ENCODE assay signal across 26 mouse cellular contexts in the genomic region with DNA sequence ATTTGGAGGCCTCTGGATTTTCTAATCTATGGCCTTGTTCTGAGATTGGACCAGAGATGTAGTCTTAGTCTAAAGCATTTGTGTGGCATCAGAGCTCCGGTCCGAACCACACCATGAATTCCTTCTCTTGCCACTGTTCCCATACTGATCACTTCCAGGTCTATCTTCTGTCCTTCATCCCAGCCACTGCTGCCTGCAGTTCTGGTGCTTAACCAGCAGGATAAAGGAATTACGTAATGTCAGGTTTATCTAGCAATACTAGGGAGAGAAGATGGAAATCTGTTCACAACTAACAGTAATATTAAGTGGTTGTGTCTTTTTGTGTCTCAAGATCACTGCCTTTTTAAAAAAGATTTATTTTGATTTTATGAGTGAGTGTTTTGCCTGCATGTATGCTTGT. TPM values are rescaled to one million over a fixed set of nuclear protein-coding genes. Genes with fewer than 3 reads are reported as not detected.
DNase-seq lines count a peak whose midpoint lies in the region; ATAC-seq and TF ChIP-seq lines count a peak whose summit lies in the region.
"Had no signal": no experiment of that assay in that cellular context is flagged by ENCODE, and none has a peak within 500 bp of the region (broad histone marks: within the 10 kb centered on the region; RNA-seq: fewer than 3 reads in every experiment).

No protein-coding gene starts in this region.

- H3K4me1 ChIP-seq in forebrain, postnatal 0 days (ENCODE audit: insufficient read depth) = no peaks in the 10 kb centered on the region
- H3K4me1 ChIP-seq in forebrain, embryonic 12.5 days = peaks cover 8% of the 10 kb centered on the region; the same call in 1 of the 2 replicates
- no peaks in the 10 kb centered on the region for H3K4me1 ChIP-seq in intestine, postnatal 0 days (replicated peaks; ENCODE audit: control insufficient read depth, insufficient read depth, low read length)
- H3K4me1 ChIP-seq in intestine, embryonic 16.5 days (ENCODE audit: control insufficient read depth, insufficient read depth, low read length) = peaks cover 5% of the 10 kb centered on the region; the same call in 1 of the 2 replicates
- H3K4me1 ChIP-seq in lung, postnatal 0 days (ENCODE audit: insufficient read depth, low read depth, low read length) = peaks cover 2% of the 10 kb centered on the region; the same call in 1 of the 2 replicates
- H3K4me1 ChIP-seq in stomach, postnatal 0 days (replicated peaks; ENCODE audit: control insufficient read depth, insufficient read depth) = 0 out of 2 replicates have a peak, but pooled peaks cover 3% of the 10 kb centered on the region

- H3K9ac ChIP-seq in forebrain, postnatal 0 days = no peak overlapping the region
- H3K9ac ChIP-seq in forebrain, embryonic 12.5 days = no peak overlapping the region
- no peak overlapping the region for H3K9ac ChIP-seq in intestine, postnatal 0 days (ENCODE audit: low read depth, low read length)
- H3K9ac ChIP-seq in intestine, embryonic 16.5 days (ENCODE audit: low read depth, low read length) = no peak overlapping the region
- no peak overlapping the region for H3K9ac ChIP-seq in lung, postnatal 0 days (replicated peaks; ENCODE audit: low read depth)
- H3K9ac ChIP-seq in stomach, postnatal 0 days (ENCODE audit: low read length) = no peak overlapping the region
- H3K9ac ChIP-seq: forebrain, embryonic 13.5 days; heart, embryonic 13.5 days; kidney, embryonic 15.5 days; midbrain, embryonic 12.5 days; neural tube, embryonic 13.5 days had no signal

- H3K4me2 ChIP-seq in forebrain, postnatal 0 days (ENCODE audit: low read depth) = no peak overlapping the region
- H3K4me2 ChIP-seq in forebrain, embryonic 12.5 days = no peak overlapping the region
- H3K4me2 ChIP-seq in intestine, postnatal 0 days (replicated peaks; ENCODE audit: low read depth) = no peak overlapping the region
- H3K4me2 ChIP-seq in intestine, embryonic 16.5 days (ENCODE audit: low read depth, low read length) = no peak overlapping the region
- no peak overlapping the region for H3K4me2 ChIP-seq in lung, postnatal 0 days (replicated peaks; ENCODE audit: low read depth, low read length)
- H3K4me2 ChIP-seq in stomach, postnatal 0 days (replicated peaks; ENCODE audit: low read depth) = no peak overlapping the region
- H3K4me2 ChIP-seq: forebrain, embryonic 13.5 days; heart, embryonic 13.5 days; kidney, embryonic 15.5 days; midbrain, embryonic 12.5 days; neural tube, embryonic 13.5 days had no signal

- H3K27ac ChIP-seq in forebrain, postnatal 0 days (ENCODE audit: low read depth, low read length) = no peak overlapping the region
- H3K27ac ChIP-seq in forebrain, embryonic 12.5 days = no peak overlapping the region
- H3K27ac ChIP-seq in intestine, postnatal 0 days (ENCODE audit: low read depth, low read length) = no peak overlapping the region
- no peak overlapping the region for H3K27ac ChIP-seq in intestine, embryonic 16.5 days (ENCODE audit: low read length)
- H3K27ac ChIP-seq in lung, postnatal 0 days (ENCODE audit: low read length) = no peak overlapping the region
- H3K27ac ChIP-seq in stomach, postnatal 0 days (replicated peaks) = no peak overlapping the region
- H3K27ac ChIP-seq: forebrain, embryonic 13.5 days; heart, embryonic 13.5 days; kidney, embryonic 15.5 days; macrophage; midbrain, embryonic 12.5 days; neural tube, embryonic 13.5 days had no signal

- no peaks in the 10 kb centered on the region for H3K9me3 ChIP-seq in forebrain, postnatal 0 days (ENCODE audit: low read length)
- H3K9me3 ChIP-seq in forebrain, embryonic 12.5 days = no peaks in the 10 kb centered on the region
- H3K9me3 ChIP-seq in intestine, postnatal 0 days (ENCODE audit: control insufficient read depth) = no peaks in the 10 kb centered on the region
- H3K9me3 ChIP-seq in intestine, embryonic 16.5 days (ENCODE audit: control insufficient read depth, low read length) = no peaks in the 10 kb centered on the region
- H3K9me3 ChIP-seq in lung, postnatal 0 days (ENCODE audit: low read length) = no peaks in the 10 kb centered on the region
- H3K9me3 ChIP-seq in stomach, postnatal 0 days (ENCODE audit: control insufficient read depth, low read length) = no peaks in the 10 kb centered on the region
- H3K9me3 ChIP-seq: forebrain, embryonic 13.5 days; heart, embryonic 13.5 days; kidney, embryonic 15.5 days; midbrain, embryonic 12.5 days; neural tube, embryonic 13.5 days had no signal

- WGBS in forebrain, postnatal 0 days = 94% methylated on average over 3 of the region's 3 CpGs
- 85% methylated on average over 3 of the region's 3 CpGs for WGBS in forebrain, embryonic 12.5 days
- 90% methylated on average over 3 of the region's 3 CpGs for WGBS in intestine, postnatal 0 days
- WGBS in intestine, embryonic 16.5 days = 88% methylated on average over 3 of the region's 3 CpGs
- WGBS in lung, postnatal 0 days = 89% methylated on average over 3 of the region's 3 CpGs
- 92% methylated on average over 3 of the region's 3 CpGs for WGBS in stomach, postnatal 0 days

- no peaks in the 10 kb centered on the region for H3K36me3 ChIP-seq in forebrain, postnatal 0 days (ENCODE audit: insufficient read depth)
- H3K36me3 ChIP-seq in forebrain, embryonic 12.5 days (replicated peaks) = no peaks in the 10 kb centered on the region
- H3K36me3 ChIP-seq in intestine, postnatal 0 days (ENCODE audit: control insufficient read depth, insufficient read depth) = no peaks in the 10 kb centered on the region
- no peaks in the 10 kb centered on the region for H3K36me3 ChIP-seq in intestine, embryonic 16.5 days (ENCODE audit: control insufficient read depth, insufficient read depth, low read length)
- no peaks in the 10 kb centered on the region for H3K36me3 ChIP-seq in lung, postnatal 0 days (ENCODE audit: insufficient read depth, low read length)
- no peaks in the 10 kb centered on the region for H3K36me3 ChIP-seq in stomach, postnatal 0 days (ENCODE audit: control insufficient read depth, insufficient read depth, low read length)
- H3K36me3 ChIP-seq: heart, embryonic 13.5 days; kidney, embryonic 15.5 days; midbrain, embryonic 12.5 days; neural tube, embryonic 13.5 days had no signal

- no peak for TF ChIP-seq EP300 in lung, postnatal 0 days (IDR thresholded peaks at IDR 0.05)
- no peak for TF ChIP-seq EP300 in stomach, postnatal 0 days (optimal IDR thresholded peaks at IDR 0.05)

- ATAC-seq in forebrain, postnatal 0 days = no peak
- no peak for ATAC-seq in forebrain, embryonic 12.5 days (ENCODE audit: low FRiP score)
- ATAC-seq in intestine, postnatal 0 days = no peak
- ATAC-seq in intestine, embryonic 16.5 days = no peak
- no peak for ATAC-seq in lung, postnatal 0 days
- ATAC-seq in stomach, postnatal 0 days (ENCODE audit: low FRiP score, low TSS enrichment) = no peak
- ATAC-seq: forebrain, embryonic 13.5 days had no signal

- peak; percentile 43 for TF ChIP-seq CTCF in forebrain, postnatal 0 days (IDR thresholded peaks at IDR 0.05; ENCODE audit: low read depth)
- TF ChIP-seq CTCF in intestine, postnatal 0 days (IDR thresholded peaks at IDR 0.05; ENCODE audit: low read depth) = peak; percentile 63
- peak; percentile 64 for TF ChIP-seq CTCF in lung, postnatal 0 days (IDR thresholded peaks at IDR 0.05)
- TF ChIP-seq CTCF in stomach, postnatal 0 days (IDR thresholded peaks at IDR 0.05; ENCODE audit: low read depth) = peak; percentile 62

- DNase-seq in forebrain, postnatal 0 days = no peak
- no peak for DNase-seq in lung, postnatal 0 days (ENCODE audit: low spot score)
- DNase-seq in lung, postnatal 14 days = no peak
- DNase-seq in stomach, postnatal 0 days (ENCODE audit: low spot score) = no peak
- DNase-seq in adrenal gland, postnatal 36 days = no peak
- DNase-seq: cerebellum, adult 8-10 months; gastrocnemius, postnatal 25 days; heart, postnatal 36 days; lung, adult 18-20 months; right cerebral cortex, adult 18-20 months had no signal

- H3K4me3 ChIP-seq in forebrain, postnatal 0 days (ENCODE audit: low read depth, low read length) = no peak overlapping the region
- no peak overlapping the region for H3K4me3 ChIP-seq in forebrain, embryonic 12.5 days (replicated peaks)
- no peak overlapping the region for H3K4me3 ChIP-seq in intestine, postnatal 0 days (ENCODE audit: low read depth, low read length)
- no peak overlapping the region for H3K4me3 ChIP-seq in intestine, embryonic 16.5 days (ENCODE audit: low read length)
- H3K4me3 ChIP-seq in lung, postnatal 0 days (ENCODE audit: low read depth, low read length) = no peak overlapping the region
- no peak overlapping the region for H3K4me3 ChIP-seq in stomach, postnatal 0 days (ENCODE audit: low read depth, low read length)
- H3K4me3 ChIP-seq: forebrain, embryonic 13.5 days; heart, embryonic 13.5 days; kidney, embryonic 15.5 days; midbrain, embryonic 12.5 days; neural tube, embryonic 13.5 days had no signal

- H3K27me3 ChIP-seq in forebrain, postnatal 0 days (ENCODE audit: insufficient read depth, low read length) = no peaks in the 10 kb centered on the region
- H3K27me3 ChIP-seq in forebrain, embryonic 12.5 days = no peaks in the 10 kb centered on the region
- no peaks in the 10 kb centered on the region for H3K27me3 ChIP-seq in intestine, postnatal 0 days (replicated peaks; ENCODE audit: control insufficient read depth, insufficient read depth, low read length)
- H3K27me3 ChIP-seq in intestine, embryonic 16.5 days (replicated peaks; ENCODE audit: control insufficient read depth, insufficient read depth, low read length) = no peaks in the 10 kb centered on the region
- no peaks in the 10 kb centered on the region for H3K27me3 ChIP-seq in lung, postnatal 0 days (replicated peaks; ENCODE audit: insufficient read depth, low read length)
- no peaks in the 10 kb centered on the region for H3K27me3 ChIP-seq in stomach, postnatal 0 days (ENCODE audit: control insufficient read depth, insufficient read depth, low read length)
- H3K27me3 ChIP-seq: forebrain, embryonic 13.5 days; heart, embryonic 13.5 days; kidney, embryonic 15.5 days; midbrain, embryonic 12.5 days; neural tube, embryonic 13.5 days had no signal

RNA-seq across cellular contexts. Expression of a gene that starts 13.3 kb away (rescaled TPM):
- total RNA-seq in forebrain, postnatal 0 days (2014; rRNA removed) = 8.5 and 18.0 TPM in 2 replicates
- 11.6 and 12.3 TPM in 2 replicates for polyA plus RNA-seq in forebrain, postnatal 0 days (2015; fragmentation: Nextera tagmentation; extraction: Ambion mirVana)
- 24.6 and 26.0 TPM in 2 replicates for polyA plus RNA-seq in forebrain, embryonic 12.5 days (2016; fragmentation: Nextera tagmentation; extraction: Ambion mirVana)
- 46.7 and 49.7 TPM in 2 replicates for polyA plus RNA-seq in intestine, postnatal 0 days (2015; fragmentation: Nextera tagmentation; extraction: Ambion mirVana)
- 66.9 and 71.9 TPM in 2 replicates for polyA plus RNA-seq in intestine, embryonic 16.5 days (2015; fragmentation: Nextera tagmentation; extraction: Ambion mirVana)
- 58.9 and 61.8 TPM in 2 replicates for polyA plus RNA-seq in lung, postnatal 0 days (2015; fragmentation: Nextera tagmentation; extraction: Ambion mirVana)
- 35.3 and 35.6 TPM in 2 replicates for polyA plus RNA-seq in stomach, postnatal 0 days (2015; fragmentation: Nextera tagmentation; extraction: Ambion mirVana)
- total RNA-seq in adrenal gland, postnatal 36 days (2021) = 10 to 100 TPM; 37.9 to 45.8 TPM

RNA-seq across cellular contexts. Expression of a gene that starts 13.4 kb away (rescaled TPM):
- total RNA-seq in forebrain, postnatal 0 days (2014; rRNA removed) = 7.8 and 15.5 TPM in 2 replicates
- polyA plus RNA-seq in forebrain, postnatal 0 days (2015; fragmentation: Nextera tagmentation; extraction: Ambion mirVana) = 14.3 and 17.5 TPM in 2 replicates
- polyA plus RNA-seq in forebrain, embryonic 12.5 days (2016; fragmentation: Nextera tagmentation; extraction: Ambion mirVana) = 15.6 and 17.4 TPM in 2 replicates
- 29.8 and 30.1 TPM in 2 replicates for polyA plus RNA-seq in intestine, postnatal 0 days (2015; fragmentation: Nextera tagmentation; extraction: Ambion mirVana)
- 37.6 and 40.9 TPM in 2 replicates for polyA plus RNA-seq in intestine, embryonic 16.5 days (2015; fragmentation: Nextera tagmentation; extraction: Ambion mirVana)
- 48.6 and 52.5 TPM in 2 replicates for polyA plus RNA-seq in lung, postnatal 0 days (2015; fragmentation: Nextera tagmentation; extraction: Ambion mirVana)
- polyA plus RNA-seq in stomach, postnatal 0 days (2015; fragmentation: Nextera tagmentation; extraction: Ambion mirVana) = 36.8 and 38.6 TPM in 2 replicates
- total RNA-seq in adrenal gland, postnatal 36 days (2021) = 10 to 100 TPM; 23.6 to 30.0 TPM

RNA-seq across cellular contexts. Expression of a gene that starts 33.5 kb away (rescaled TPM):
- 0.33 and 0.46 TPM in 2 replicates for total RNA-seq in forebrain, postnatal 0 days (2014; rRNA removed)
- polyA plus RNA-seq in forebrain, postnatal 0 days (2015; fragmentation: Nextera tagmentation; extraction: Ambion mirVana) = 1.1 and 1.4 TPM in 2 replicates
- polyA plus RNA-seq in forebrain, embryonic 12.5 days (2016; fragmentation: Nextera tagmentation; extraction: Ambion mirVana) = not detected in 2 replicates
- not detected in 2 replicates for polyA plus RNA-seq in intestine, postnatal 0 days (2015; fragmentation: Nextera tagmentation; extraction: Ambion mirVana)
- polyA plus RNA-seq in intestine, embryonic 16.5 days (2015; fragmentation: Nextera tagmentation; extraction: Ambion mirVana) = 0.13 TPM in 1 of 2 replicates, not detected in the other
- polyA plus RNA-seq in lung, postnatal 0 days (2015; fragmentation: Nextera tagmentation; extraction: Ambion mirVana) = 22.7 and 24.3 TPM in 2 replicates
- polyA plus RNA-seq in stomach, postnatal 0 days (2015; fragmentation: Nextera tagmentation; extraction: Ambion mirVana) = 0.17 and 0.25 TPM in 2 replicates
- total RNA-seq in adrenal gland, postnatal 36 days (2021) = not detected
- total RNA-seq: adrenal gland, adult 18-20 months; common myeloid progenitor, adult 5-6 weeks; gastrocnemius, postnatal 25 days; heart, postnatal 36 days; left cerebral cortex, postnatal 14 days had no signal
- polyA plus RNA-seq: embryonic facial prominence, embryonic 11.5 days; kidney, embryonic 15.5 days; macrophage; midbrain, embryonic 12.5 days had no signal

RNA-seq across cellular contexts. Expression of a gene that starts 41.4 kb away (rescaled TPM):
- total RNA-seq in forebrain, postnatal 0 days (2014; rRNA removed) = not detected in 2 replicates
- 0.29 TPM in 1 of 2 replicates, not detected in the other for polyA plus RNA-seq in forebrain, postnatal 0 days (2015; fragmentation: Nextera tagmentation; extraction: Ambion mirVana)
- polyA plus RNA-seq in forebrain, embryonic 12.5 days (2016; fragmentation: Nextera tagmentation; extraction: Ambion mirVana) = not detected in 2 replicates
- 0.52 and 0.98 TPM in 2 replicates for polyA plus RNA-seq in intestine, postnatal 0 days (2015; fragmentation: Nextera tagmentation; extraction: Ambion mirVana)
- 0.33 and 0.61 TPM in 2 replicates for polyA plus RNA-seq in intestine, embryonic 16.5 days (2015; fragmentation: Nextera tagmentation; extraction: Ambion mirVana)
- polyA plus RNA-seq in lung, postnatal 0 days (2015; fragmentation: Nextera tagmentation; extraction: Ambion mirVana) = 0.64 and 0.89 TPM in 2 replicates
- polyA plus RNA-seq in stomach, postnatal 0 days (2015; fragmentation: Nextera tagmentation; extraction: Ambion mirVana) = 0.39 and 0.56 TPM in 2 replicates
- not detected for total RNA-seq in adrenal gland, postnatal 36 days (2021)
- total RNA-seq: common myeloid progenitor, adult 5-6 weeks; ES-E14; gastrocnemius, postnatal 25 days; heart, postnatal 36 days; layer of hippocampus, postnatal 14 days; left cerebral cortex, postnatal 14 days had no signal
- polyA plus RNA-seq: embryonic facial prominence, embryonic 11.5 days; forebrain, embryonic 13.5 days; heart, embryonic 13.5 days; kidney, embryonic 15.5 days; limb, embryonic 14.5 days; macrophage; midbrain, embryonic 12.5 days had no signal
